Mouse (Mus musculus) neural tube, embryonic 15.5 days (tissue): ENCODE measurements at regions not wholly inside any gene's neighbourhood (a gene's known extent, or its start where the extent isn't known, plus 50 kb on each side); places are given as distances from the start of the nearest gene placed in this dataset.

Experiments
- ATAC-seq: fragments of 200-750 bp; cut with Nextera tagmentation; 2 replicates; pipeline ENCODE4 v1.8.0; 2017; ENCODE audit warnings: mild to moderate bottlenecking, moderate TSS enrichment, moderate library complexity; ENCODE audit not compliant: low FRiP score
- H3K27ac ChIP-seq: fragments of 300-500 bp; sonication (generic); replicated peaks from 2 replicates; pipeline ENCODE4 v1.5.1; 2015; ENCODE audit warnings: mild to moderate bottlenecking, inconsistent platforms
- H3K27me3 ChIP-seq: fragments of 300-500 bp; sonication (generic); replicated peaks from 2 replicates; pipeline ENCODE4 v1.6.1; 2015; ENCODE audit warnings: inconsistent platforms
- H3K36me3 ChIP-seq: fragments of 300-500 bp; sonication (generic); 2 replicates; pipeline ENCODE4 v1.6.1; 2015; ENCODE audit warnings: inconsistent platforms
- H3K4me1 ChIP-seq: fragments of 300-500 bp; sonication (generic); 2 replicates; pipeline ENCODE4 v1.6.1; 2015; ENCODE audit warnings: inconsistent platforms
- H3K4me2 ChIP-seq: fragments of 300-500 bp; sonication (generic); 2 replicates; pipeline ENCODE4 v1.6.1; 2015; ENCODE audit warnings: inconsistent platforms, mild to moderate bottlenecking, moderate library complexity
- H3K4me3 ChIP-seq: fragments of 300-500 bp; sonication (generic); replicated peaks from 2 replicates; pipeline ENCODE4 v1.5.1; 2015; ENCODE audit warnings: mild to moderate bottlenecking, inconsistent platforms
- H3K9ac ChIP-seq: fragments of 300-500 bp; sonication (generic); replicated peaks from 2 replicates; pipeline ENCODE4 v1.6.1; 2015; ENCODE audit warnings: mild to moderate bottlenecking, inconsistent platforms
- H3K9me3 ChIP-seq: fragments of 300-500 bp; sonication (generic); replicated peaks from 2 replicates; pipeline ENCODE4 v1.6.1; 2016; ENCODE audit warnings: inconsistent platforms
- WGBS: fragments of 180-500 bp; shearing (Covaris S2); methylation state at CpG from one replicate; pipeline ENCODE4 v1.1.7; 2015; ENCODE audit warnings: mixed read lengths; 5-methylcytosine and 5-hydroxymethylcytosine counted together

DNA sequence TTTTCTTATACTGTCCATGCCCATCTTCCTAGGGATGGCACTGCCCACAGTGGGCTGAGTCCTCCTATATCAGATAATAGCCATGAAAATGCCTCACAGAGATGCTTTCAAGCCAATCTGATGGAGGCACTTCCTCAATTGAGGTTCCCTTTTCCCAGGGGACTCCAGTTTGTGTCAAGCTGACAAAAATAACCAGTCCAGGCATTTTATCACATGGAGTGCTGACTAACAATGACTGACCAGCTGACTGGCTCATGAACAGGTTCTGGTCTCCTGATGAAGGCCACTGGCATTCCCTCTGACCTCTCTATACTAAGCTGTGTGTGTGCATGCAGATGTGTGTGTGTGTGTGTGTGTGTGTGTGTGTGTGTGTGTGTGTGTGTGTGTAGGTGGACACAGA lies 64.4 kb upstream of the Bod1 start:
- H3K4me1 ChIP-seq: peaks cover 20% of the 10 kb centered on the region
- no peak overlapping the region for H3K9ac ChIP-seq
- H3K27ac ChIP-seq: no peak overlapping the region
- no peaks in the 10 kb centered on the region for H3K9me3 ChIP-seq
- H3K4me3 ChIP-seq: no peak overlapping the region
- no peak overlapping the region for H3K4me2 ChIP-seq
- ATAC-seq: no peak
- H3K36me3 ChIP-seq: no peaks in the 10 kb centered on the region
- no peaks in the 10 kb centered on the region for H3K27me3 ChIP-seq

DNA sequence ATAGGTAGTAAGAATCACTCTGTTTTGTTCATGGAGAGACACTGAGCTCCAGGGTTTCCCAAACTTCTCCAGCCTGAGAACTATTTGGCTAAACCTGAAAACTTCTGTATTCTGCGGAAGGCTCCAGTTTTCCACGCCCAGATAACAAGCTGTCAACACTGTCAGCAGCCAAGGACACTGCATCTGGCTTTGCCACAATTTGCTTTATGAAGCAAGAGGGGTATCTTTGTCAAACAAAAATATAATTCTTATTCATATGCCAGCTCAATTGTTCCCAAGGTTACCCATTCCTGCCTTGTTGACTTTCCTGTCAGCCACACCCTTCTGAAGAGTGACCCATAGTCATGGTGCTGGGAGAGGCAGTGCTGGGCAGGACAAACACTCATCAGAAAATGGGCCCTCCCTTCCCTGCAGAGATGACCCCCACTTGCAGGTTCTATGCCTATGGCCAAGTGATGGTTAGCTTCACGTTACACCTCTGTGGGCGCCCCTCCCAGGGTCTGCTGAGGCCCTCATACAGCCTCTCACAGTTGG lies 64.9 kb upstream of the Bod1 start:
- Histone ChIP-seq H3K4me2 (no peak overlapping the region), H3K4me1 (peaks cover 15% of the 10 kb centered on the region), H3K4me3 (no peak overlapping the region)

DNA sequence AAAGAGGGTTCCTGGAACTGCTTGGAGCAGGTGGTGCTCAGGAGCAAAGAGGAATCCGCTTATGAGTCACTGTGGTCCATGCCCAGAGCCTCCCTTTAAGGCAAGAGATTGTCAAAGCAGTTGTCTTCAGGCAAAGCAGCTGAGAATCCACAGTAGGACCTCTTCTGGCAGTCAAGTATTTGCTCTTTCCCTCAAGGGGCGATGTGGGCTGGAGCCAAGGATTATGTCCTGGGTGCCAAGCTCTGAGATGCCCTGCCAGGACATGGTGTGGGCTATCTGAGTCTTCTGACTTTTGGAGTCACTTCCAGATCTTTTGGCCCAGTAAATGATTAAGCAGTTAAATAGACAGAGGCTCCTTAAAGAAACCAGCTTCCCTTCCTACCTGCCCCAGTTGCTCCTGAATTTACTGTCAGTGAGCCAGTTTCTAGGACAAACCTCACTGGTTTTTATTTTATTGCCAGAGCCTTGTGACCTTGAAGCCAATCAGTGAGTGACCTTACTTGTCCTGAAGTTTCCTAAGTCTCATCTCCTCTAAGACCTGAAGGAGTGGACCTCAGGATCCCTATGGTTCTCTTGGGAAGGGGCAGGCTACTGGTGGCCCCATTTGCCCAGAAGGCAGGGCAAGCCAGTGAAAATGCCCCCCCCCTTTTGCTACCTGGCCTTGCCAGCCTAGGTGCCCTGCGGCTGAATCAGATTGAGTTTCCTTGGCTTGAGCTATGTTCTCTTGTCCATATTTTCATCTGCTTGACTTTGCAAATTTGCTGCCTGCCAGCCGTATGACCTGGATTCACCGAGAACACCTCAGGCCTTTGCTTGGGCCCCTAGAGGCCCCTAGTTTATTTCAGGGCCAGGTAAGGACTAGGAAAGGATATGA lies 66.7 kb upstream of the Bod1 start:
- H3K9me3 ChIP-seq: no peaks in the 10 kb centered on the region
- H3K9ac ChIP-seq: no peak overlapping the region
- no peak overlapping the region for H3K4me3 ChIP-seq
- H3K27ac ChIP-seq: no peak overlapping the region
- H3K4me1 ChIP-seq: peaks cover 12% of the 10 kb centered on the region
- WGBS: 95% methylated on average over 5 of the region's 5 CpGs
- H3K36me3 ChIP-seq: no peaks in the 10 kb centered on the region
- no peak for ATAC-seq
- no peak overlapping the region for H3K4me2 ChIP-seq
- H3K27me3 ChIP-seq: no peaks in the 10 kb centered on the region

More for the DNA sequence above, 64.9 kb upstream of the Bod1 start:
- Histone ChIP-seq H3K27ac (no peak overlapping the region), H3K9me3 (no peaks in the 10 kb centered on the region), H3K36me3 (no peaks in the 10 kb centered on the region), H3K27me3 (no peaks in the 10 kb centered on the region), H3K9ac (no peak overlapping the region)
- WGBS: 91% methylated on average over 4 of the region's 4 CpGs
- no peak for ATAC-seq

DNA sequence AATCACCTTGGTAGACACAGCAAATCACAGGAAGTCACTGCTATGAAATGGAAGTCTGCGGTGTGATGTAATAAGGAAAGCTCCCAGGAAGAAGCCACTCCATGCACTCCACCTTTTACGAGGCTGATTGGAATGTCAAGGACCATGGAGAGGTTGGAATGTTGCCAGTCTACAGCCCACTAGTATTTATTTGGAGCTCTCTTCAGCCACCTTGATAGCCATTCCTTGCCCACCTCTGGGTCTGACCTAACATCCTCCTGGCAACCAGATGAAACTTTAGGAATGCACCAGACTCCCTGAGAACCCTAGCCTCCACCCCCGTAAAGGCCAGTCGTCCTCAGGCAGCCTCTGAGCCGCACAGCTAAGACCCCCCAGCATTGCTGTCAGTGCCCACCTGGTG lies 68.7 kb upstream of the Bod1 start:
- H3K27me3 ChIP-seq: no peaks in the 10 kb centered on the region
- peaks cover 14% of the 10 kb centered on the region for H3K4me1 ChIP-seq
- no peaks in the 10 kb centered on the region for H3K9me3 ChIP-seq
- H3K36me3 ChIP-seq: no peaks in the 10 kb centered on the region
- WGBS: 76% methylated on average over 5 of the region's 5 CpGs
- H3K4me2 ChIP-seq: no peak overlapping the region
- ATAC-seq: no peak
- H3K9ac ChIP-seq: no peak overlapping the region
- no peak overlapping the region for H3K27ac ChIP-seq
- no peak overlapping the region for H3K4me3 ChIP-seq

DNA sequence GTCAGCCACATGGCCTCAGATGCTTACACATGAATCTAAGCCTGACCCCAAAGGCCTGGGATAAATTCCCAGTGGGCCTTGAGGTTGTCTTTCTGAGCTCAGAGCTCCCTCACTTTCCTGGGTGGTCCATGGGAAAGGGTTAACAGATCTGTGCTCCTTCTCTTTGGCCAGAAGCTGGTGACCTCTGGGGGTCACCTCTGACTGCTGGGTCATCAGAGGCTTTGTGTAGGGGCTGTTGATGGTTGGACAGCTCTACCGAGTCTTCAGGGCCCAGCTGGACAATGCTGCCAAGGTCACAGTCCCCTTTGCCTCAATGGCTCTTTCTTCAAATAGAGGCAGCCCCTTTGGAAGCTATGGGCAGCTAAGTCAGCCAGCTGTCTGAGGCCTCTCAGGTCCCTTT lies 70.5 kb upstream of the Bod1 start:
- H3K27ac ChIP-seq: no peak overlapping the region
- H3K36me3 ChIP-seq: no peaks in the 10 kb centered on the region
- H3K9me3 ChIP-seq: no peaks in the 10 kb centered on the region
- WGBS: 17% methylated on average over 1 of the region's 1 CpGs
- H3K9ac ChIP-seq: no peak overlapping the region
- no peak for ATAC-seq
- H3K27me3 ChIP-seq: no peaks in the 10 kb centered on the region
- H3K4me2 ChIP-seq: no peak overlapping the region
- peaks cover 20% of the 10 kb centered on the region for H3K4me1 ChIP-seq
- no peak overlapping the region for H3K4me3 ChIP-seq

DNA sequence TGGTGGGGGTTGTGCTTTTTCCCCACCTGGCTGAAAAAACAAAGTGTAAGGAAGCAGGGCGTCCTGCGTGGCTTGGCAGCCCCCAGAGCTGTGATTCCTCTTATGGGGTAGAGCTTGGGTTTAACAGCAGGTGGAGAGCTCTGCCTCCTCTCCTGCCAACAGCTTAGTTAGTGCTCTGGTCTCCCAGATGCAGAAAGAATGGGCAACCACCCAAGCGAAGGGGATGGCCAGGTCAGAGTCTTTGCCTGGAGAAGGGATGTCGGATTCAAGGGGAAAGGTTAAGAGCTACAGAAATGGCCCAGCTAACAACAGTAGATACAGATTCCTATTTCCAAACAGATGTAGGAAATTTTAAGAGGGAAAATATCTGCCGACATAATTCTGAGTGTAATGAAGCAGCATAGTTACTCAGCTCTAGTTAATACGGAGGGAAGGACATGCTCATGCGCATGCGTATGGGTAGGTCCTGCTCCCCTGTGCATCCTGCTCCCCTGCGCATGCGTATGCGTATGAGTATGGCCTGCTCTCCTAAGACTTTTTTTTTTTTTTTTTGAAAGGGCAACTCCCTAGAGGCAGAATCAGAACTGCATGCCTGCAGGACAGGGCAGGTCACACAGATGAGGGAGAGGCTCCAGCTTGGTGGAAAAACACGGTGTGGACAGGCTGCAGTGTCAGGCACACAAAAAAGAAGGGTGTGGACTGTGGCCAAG lies 72.5 kb upstream of the Bod1 start:
- H3K27me3 ChIP-seq: no peaks in the 10 kb centered on the region
- H3K9me3 ChIP-seq: no peaks in the 10 kb centered on the region
- no peaks in the 10 kb centered on the region for H3K36me3 ChIP-seq
- peaks cover 20% of the 10 kb centered on the region for H3K4me1 ChIP-seq
- H3K4me3 ChIP-seq: no peak overlapping the region
- no peak for ATAC-seq
- 75% methylated on average over 12 of the region's 12 CpGs for WGBS
- H3K9ac ChIP-seq: no peak overlapping the region
- H3K4me2 ChIP-seq: no peak overlapping the region
- H3K27ac ChIP-seq: no peak overlapping the region

DNA sequence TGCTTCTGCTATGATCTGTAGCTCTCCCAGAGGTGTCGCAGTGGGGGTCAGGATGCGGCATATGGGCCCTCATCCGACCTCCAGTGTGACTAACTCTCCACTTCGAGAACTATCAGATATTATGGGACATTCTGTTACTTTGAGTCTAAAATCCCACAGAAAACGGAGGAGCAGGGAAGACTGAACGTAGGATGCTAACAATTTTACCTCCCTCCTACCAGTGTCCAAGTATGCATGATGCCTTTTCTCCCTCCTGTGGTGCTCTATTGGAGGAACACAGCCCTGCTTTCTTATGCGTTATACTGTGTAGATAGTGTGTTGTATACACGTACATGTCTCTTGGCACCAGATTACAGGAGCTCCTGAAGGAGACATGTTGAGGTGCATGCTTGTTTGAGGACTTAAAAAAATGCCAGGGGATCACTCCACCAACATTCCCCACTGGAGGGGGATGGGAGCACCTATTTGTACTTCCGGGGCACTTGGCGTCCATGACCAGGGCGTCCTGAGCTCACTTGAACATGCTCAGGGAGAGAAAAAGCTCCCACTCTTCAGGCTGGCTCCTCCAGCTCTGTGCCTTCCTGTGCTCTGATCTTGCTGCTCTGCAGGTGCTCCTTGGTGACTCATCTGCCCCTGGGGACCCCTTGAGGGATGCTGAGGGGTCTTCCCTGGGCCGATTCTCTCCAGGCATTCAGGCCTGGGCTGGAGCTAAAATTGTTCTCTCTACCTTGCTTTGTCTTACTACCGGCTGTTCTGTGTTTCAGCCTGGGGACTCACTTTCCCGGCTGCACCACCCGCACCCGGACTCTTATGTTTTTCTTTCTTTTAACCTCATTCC lies 73.6 kb upstream of the Bod1 start:
- Histone ChIP-seq H3K4me3 (no peak overlapping the region), H3K4me2 (no peak overlapping the region), H3K27ac (no peak overlapping the region), H3K4me1 (peaks cover 20% of the 10 kb centered on the region), H3K9ac (no peak overlapping the region), H3K36me3 (no peaks in the 10 kb centered on the region), H3K9me3 (no peaks in the 10 kb centered on the region), H3K27me3 (no peaks in the 10 kb centered on the region)
- ATAC-seq: no peak
- 57% methylated on average over 16 of the region's 16 CpGs for WGBS

DNA sequence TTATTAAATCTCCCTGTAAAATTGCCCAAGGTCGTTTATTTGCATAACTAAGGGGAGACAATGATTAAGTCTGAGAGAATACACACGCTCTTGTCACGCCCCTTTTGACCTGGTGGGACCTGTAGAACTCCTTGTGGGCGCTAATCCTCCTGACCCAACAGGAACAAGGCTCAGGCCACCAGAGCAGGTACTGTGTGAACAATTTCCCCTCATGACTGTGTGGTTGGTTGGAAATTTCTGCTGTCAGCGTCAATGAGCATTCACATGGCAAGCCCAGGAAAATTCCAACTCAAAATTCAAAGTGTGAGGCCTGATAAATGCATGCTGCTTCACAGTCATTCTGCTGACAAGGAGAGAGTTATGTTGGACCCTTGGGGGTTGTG lies 74.2 kb upstream of the Bod1 start:
- Histone ChIP-seq H3K9ac (no peak overlapping the region), H3K4me3 (no peak overlapping the region), H3K4me1 (peaks cover 20% of the 10 kb centered on the region), H3K9me3 (no peaks in the 10 kb centered on the region), H3K4me2 (no peak overlapping the region), H3K27ac (no peak overlapping the region), H3K36me3 (no peaks in the 10 kb centered on the region), H3K27me3 (no peaks in the 10 kb centered on the region)
- 49% methylated on average over 5 of the region's 5 CpGs for WGBS
- no peak for ATAC-seq

DNA sequence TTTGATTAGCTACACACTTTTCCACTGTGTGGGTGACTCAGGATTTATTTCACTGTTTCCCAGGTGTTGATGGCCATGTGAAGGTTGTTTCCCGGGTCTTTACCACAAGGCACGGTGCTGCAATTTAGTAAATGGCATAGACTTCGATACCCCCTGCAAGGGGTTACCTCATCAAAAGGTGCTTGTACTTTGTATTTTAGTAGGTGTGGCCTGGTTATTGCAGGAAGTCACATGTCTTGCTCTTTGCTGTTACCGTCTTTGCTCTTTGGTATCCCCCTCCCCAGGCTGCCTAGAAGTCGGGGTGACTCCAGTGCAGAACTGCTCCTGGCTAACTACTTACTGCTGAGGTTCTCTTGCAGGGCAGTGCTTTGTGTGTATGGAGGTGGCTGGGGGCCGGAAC lies 74.8 kb upstream of the Bod1 start:
- no peak overlapping the region for H3K9ac ChIP-seq
- WGBS: 70% methylated on average over 6 of the region's 6 CpGs
- H3K4me3 ChIP-seq: no peak overlapping the region
- H3K36me3 ChIP-seq: no peaks in the 10 kb centered on the region
- H3K27ac ChIP-seq: no peak overlapping the region
- H3K4me2 ChIP-seq: no peak overlapping the region
- no peak for ATAC-seq
- peaks cover 20% of the 10 kb centered on the region for H3K4me1 ChIP-seq
- no peaks in the 10 kb centered on the region for H3K9me3 ChIP-seq
- no peaks in the 10 kb centered on the region for H3K27me3 ChIP-seq

DNA sequence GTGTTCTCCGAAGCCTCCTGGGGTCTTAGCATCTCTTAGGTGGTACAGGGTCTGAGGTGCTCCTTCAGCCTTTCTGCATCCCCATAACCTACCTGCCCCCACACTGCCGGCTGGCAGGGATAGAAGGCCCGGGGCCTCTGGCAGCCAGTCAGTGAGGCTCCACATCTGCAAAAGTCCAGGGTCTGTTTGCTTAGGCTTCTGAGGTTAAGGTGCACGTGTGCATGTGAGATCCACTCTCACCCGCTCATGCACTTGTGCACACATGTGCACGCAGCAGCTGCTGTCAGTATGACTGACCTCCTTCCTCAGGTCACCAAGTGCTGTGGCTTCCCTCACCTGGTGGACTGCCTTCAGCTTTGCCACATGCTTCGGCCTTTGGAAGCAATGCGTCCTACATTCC lies 75.3 kb upstream of the Bod1 start:
- no peak overlapping the region for H3K9ac ChIP-seq
- no peak overlapping the region for H3K4me2 ChIP-seq
- no peak overlapping the region for H3K27ac ChIP-seq
- no peak overlapping the region for H3K4me3 ChIP-seq
- WGBS: 90% methylated on average over 8 of the region's 8 CpGs
- ATAC-seq: no peak
- H3K9me3 ChIP-seq: no peaks in the 10 kb centered on the region
- H3K36me3 ChIP-seq: no peaks in the 10 kb centered on the region
- no peaks in the 10 kb centered on the region for H3K27me3 ChIP-seq
- peaks cover 20% of the 10 kb centered on the region for H3K4me1 ChIP-seq

DNA sequence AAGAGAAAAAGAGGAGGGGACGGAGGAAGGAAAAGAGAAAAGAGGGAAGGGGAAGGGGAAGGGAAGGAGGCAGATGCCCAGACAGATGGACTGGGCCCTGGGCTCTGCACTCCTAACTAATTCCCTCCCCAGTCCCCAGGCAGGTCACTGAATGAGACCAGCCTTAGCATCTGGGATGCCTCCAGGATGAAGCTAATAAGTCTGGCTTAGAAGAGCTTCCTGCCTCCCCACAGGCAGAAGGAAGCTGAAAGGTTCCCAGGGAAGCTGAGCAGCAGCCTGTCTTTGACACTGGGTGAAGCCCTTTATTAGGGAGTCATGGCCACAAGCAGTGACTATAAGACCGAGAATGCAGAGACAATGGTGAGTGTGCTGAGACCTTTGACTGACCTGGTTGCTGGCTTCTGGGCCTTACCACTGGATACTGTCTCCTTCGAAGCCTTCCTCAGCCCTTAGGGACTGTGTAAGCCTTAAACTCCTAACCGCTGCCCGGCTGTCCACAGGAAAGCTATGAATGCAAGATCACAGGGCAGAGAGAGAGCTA lies 76.7 kb upstream of the Bod1 start:
- Histone ChIP-seq H3K4me2 (no peak overlapping the region), H3K9ac (no peak overlapping the region), H3K4me3 (no peak overlapping the region), H3K9me3 (no peaks in the 10 kb centered on the region), H3K27me3 (no peaks in the 10 kb centered on the region), H3K27ac (no peak overlapping the region), H3K36me3 (no peaks in the 10 kb centered on the region), H3K4me1 (peaks cover 24% of the 10 kb centered on the region)
- WGBS: 63% methylated on average over 5 of the region's 5 CpGs
- ATAC-seq: no peak
